In genomic region chr7:64569676-64570075, GRCm38 (mm10) we compare ENCODE assay signal across 12 mouse cellular contexts.
DNase-seq lines count a peak whose midpoint lies in the region; ATAC-seq and TF ChIP-seq lines count a peak whose summit lies in the region.
"Had no signal": no experiment of that assay in that cellular context is flagged by ENCODE, and none has a peak within 500 bp of the region (broad histone marks: within the 10 kb centered on the region; RNA-seq: fewer than 3 reads in every experiment).

No protein-coding gene starts in this region.

- no peaks in the 10 kb centered on the region for H3K27me3 ChIP-seq in forebrain, embryonic 14.5 days (replicated peaks; ENCODE audit: control insufficient read depth, insufficient read depth, low read length)
- no peaks in the 10 kb centered on the region for H3K27me3 ChIP-seq in forebrain, embryonic 16.5 days (replicated peaks; ENCODE audit: control insufficient read depth, insufficient read depth, low read length)
- H3K27me3 ChIP-seq in liver, postnatal 0 days (ENCODE audit: insufficient read depth, low read length) = no peaks in the 10 kb centered on the region
- H3K27me3 ChIP-seq in forebrain, postnatal 0 days (ENCODE audit: insufficient read depth, low read length) = no peaks in the 10 kb centered on the region
- H3K27me3 ChIP-seq: limb, embryonic 15.5 days had no signal

- no peaks in the 10 kb centered on the region for H3K9me3 ChIP-seq in forebrain, embryonic 14.5 days (replicated peaks; ENCODE audit: control insufficient read depth, low read length)
- no peaks in the 10 kb centered on the region for H3K9me3 ChIP-seq in forebrain, embryonic 16.5 days (ENCODE audit: control insufficient read depth, low read length)
- H3K9me3 ChIP-seq in liver, postnatal 0 days (ENCODE audit: low read length) = no peaks in the 10 kb centered on the region
- no peaks in the 10 kb centered on the region for H3K9me3 ChIP-seq in forebrain, postnatal 0 days (ENCODE audit: low read length)
- H3K9me3 ChIP-seq: limb, embryonic 15.5 days had no signal

- TF ChIP-seq EP300 in liver, postnatal 0 days (IDR thresholded peaks at IDR 0.05; ENCODE audit: low read depth) = no peak

- no peak overlapping the region for H3K4me3 ChIP-seq in forebrain, embryonic 14.5 days (ENCODE audit: low read depth, low read length)
- no peak overlapping the region for H3K4me3 ChIP-seq in forebrain, embryonic 16.5 days (replicated peaks; ENCODE audit: low read length)
- H3K4me3 ChIP-seq in liver, postnatal 0 days (ENCODE audit: low read depth, low read length) = no peak overlapping the region
- no peak overlapping the region for H3K4me3 ChIP-seq in forebrain, postnatal 0 days (ENCODE audit: low read depth, low read length)
- H3K4me3 ChIP-seq: limb, embryonic 15.5 days had no signal

- 39% methylated on average over 7 of the region's 7 CpGs for WGBS in forebrain, embryonic 14.5 days
- WGBS in forebrain, embryonic 16.5 days = 46% methylated on average over 7 of the region's 7 CpGs
- WGBS in liver, postnatal 0 days (ENCODE audit: insufficient replicate concordance) = 42% methylated on average over 7 of the region's 7 CpGs
- WGBS in forebrain, postnatal 0 days = 47% methylated on average over 7 of the region's 7 CpGs

- TF ChIP-seq CTCF in liver, postnatal 0 days (IDR thresholded peaks at IDR 0.05; ENCODE audit: low read depth) = no peak
- no peak for TF ChIP-seq CTCF in forebrain, postnatal 0 days (IDR thresholded peaks at IDR 0.05; ENCODE audit: low read depth)

- no peak overlapping the region for H3K4me2 ChIP-seq in forebrain, embryonic 14.5 days (ENCODE audit: low read length)
- H3K4me2 ChIP-seq in forebrain, embryonic 16.5 days (ENCODE audit: low read length) = no peak overlapping the region
- no peak overlapping the region for H3K4me2 ChIP-seq in liver, postnatal 0 days (ENCODE audit: low read depth, low read length)
- no peak overlapping the region for H3K4me2 ChIP-seq in forebrain, postnatal 0 days (ENCODE audit: low read depth)
- H3K4me2 ChIP-seq: heart, embryonic 11.5 days; limb, embryonic 15.5 days had no signal

- ATAC-seq in forebrain, embryonic 14.5 days = 0 out of 2 replicates have a peak, but pooled peaks have one; percentile 35
- ATAC-seq in forebrain, embryonic 16.5 days = no peak
- ATAC-seq in liver, postnatal 0 days = peak; percentile 50; the same call in 1 of the 2 replicates
- 0 out of 2 replicates have a peak, but pooled peaks have one; percentile 24 for ATAC-seq in forebrain, postnatal 0 days

- peak; percentile 35 for DNase-seq in forebrain, embryonic 14.5 days (ENCODE audit: low spot score)
- DNase-seq in liver, postnatal 0 days = no peak
- DNase-seq in liver = no peak
- DNase-seq in R1 (ENCODE audit: low read depth, low spot score) = peak; percentile 13
- DNase-seq in forebrain, postnatal 0 days = no peak
- no peak for DNase-seq in testis, postnatal 10 days (ENCODE audit: low spot score)
- no peak for DNase-seq in ovary, postnatal 10 days (ENCODE audit: low spot score)
- DNase-seq: gastrocnemius, postnatal 14 days; kidney, adult 2 months had no signal

- peaks cover 5% of the 10 kb centered on the region; the same call in 1 of the 2 replicates for H3K4me1 ChIP-seq in forebrain, embryonic 14.5 days (ENCODE audit: control insufficient read depth, insufficient read depth, low read length)
- H3K4me1 ChIP-seq in forebrain, embryonic 16.5 days (replicated peaks; ENCODE audit: control insufficient read depth, insufficient read depth, low read length) = peaks cover 14% of the 10 kb centered on the region
- no peaks in the 10 kb centered on the region for H3K4me1 ChIP-seq in liver, postnatal 0 days (ENCODE audit: insufficient read depth)
- H3K4me1 ChIP-seq in forebrain, postnatal 0 days (ENCODE audit: insufficient read depth) = peaks cover 14% of the 10 kb centered on the region; the same call in 1 of the 2 replicates

- H3K27ac ChIP-seq in forebrain, embryonic 14.5 days (ENCODE audit: low read depth, low read length) = no peak overlapping the region
- H3K27ac ChIP-seq in forebrain, embryonic 16.5 days (ENCODE audit: low read length) = no peak overlapping the region
- H3K27ac ChIP-seq in liver, postnatal 0 days (ENCODE audit: low read depth) = no peak overlapping the region
- no peak overlapping the region for H3K27ac ChIP-seq in forebrain, postnatal 0 days (ENCODE audit: low read depth, low read length)
- H3K27ac ChIP-seq: limb, embryonic 15.5 days had no signal

- no peaks in the 10 kb centered on the region; the same call in 1 of the 2 replicates for H3K36me3 ChIP-seq in forebrain, embryonic 14.5 days (ENCODE audit: control insufficient read depth, insufficient read depth, low read length)
- no peaks in the 10 kb centered on the region; the same call in 1 of the 2 replicates for H3K36me3 ChIP-seq in forebrain, embryonic 16.5 days (ENCODE audit: control insufficient read depth, insufficient read depth)
- H3K36me3 ChIP-seq in liver, postnatal 0 days (replicated peaks; ENCODE audit: insufficient read depth, low read length) = no peaks in the 10 kb centered on the region
- no peaks in the 10 kb centered on the region; the same call in 1 of the 2 replicates for H3K36me3 ChIP-seq in forebrain, postnatal 0 days (ENCODE audit: insufficient read depth)
- H3K36me3 ChIP-seq: limb, embryonic 15.5 days had no signal

- H3K9ac ChIP-seq in forebrain, embryonic 14.5 days (ENCODE audit: low read length) = no peak overlapping the region
- H3K9ac ChIP-seq in forebrain, embryonic 16.5 days (replicated peaks; ENCODE audit: low read depth, low read length) = no peak overlapping the region
- H3K9ac ChIP-seq in liver, postnatal 0 days (replicated peaks) = no peak overlapping the region
- H3K9ac ChIP-seq in forebrain, postnatal 0 days = no peak overlapping the region
- H3K9ac ChIP-seq: limb, embryonic 15.5 days had no signal

Comparison
In these comparisons a context has a peak if more than half of its experiments do, and no peak if none do; other contexts are left out.
1. DNase-seq: peak in forebrain, embryonic 14.5 days (single experiment) and R1 (single experiment); none in liver, postnatal 0 days (single experiment), liver (single experiment), forebrain, postnatal 0 days (single experiment), testis, postnatal 10 days (single experiment) and ovary, postnatal 10 days (single experiment).